Mouse (Mus musculus): Measurements from ENCODE around the gene 5730596B20Rik. TPM values are rescaled to one million over a fixed set of nuclear protein-coding genes. Genes with fewer than 3 reads are reported as not detected.

The 5730596B20Rik gene
- polyA plus RNA-seq, 1 experiment from 2014 or later: 0.05 TPM

GRCm38 (mm10) chr6:52186500-52186899 lies 9.2 kb downstream of the 5730596B20Rik start:
- peaks cover 63% of the 10 kb centered on the region for H3K27me3 ChIP-seq (ENCODE audit: control insufficient read depth, insufficient read depth, low read depth, low read length)
- no peaks in the 10 kb centered on the region for H3K36me3 ChIP-seq (ENCODE audit: control insufficient read depth, insufficient read depth)
- ATAC-seq (ENCODE audit: low read depth): no peak
- H3K4me3 ChIP-seq (ENCODE audit: low read depth, low read length): no peak overlapping the region
- H3K4me1 ChIP-seq (ENCODE audit: control insufficient read depth, low read depth, low read length): peaks cover 3% of the 10 kb centered on the region; the same call in 1 of the 2 replicates
- no peak overlapping the region for H3K4me2 ChIP-seq (ENCODE audit: low read depth, low read length)
- H3K9me3 ChIP-seq (replicated peaks; ENCODE audit: control insufficient read depth, low read length): no peaks in the 10 kb centered on the region
- WGBS (ENCODE audit: insufficient replicate concordance): 24% methylated on average over 1 of the region's 1 CpGs
- H3K27ac ChIP-seq (ENCODE audit: low read length): no peak overlapping the region
- H3K9ac ChIP-seq (ENCODE audit: low read depth, low read length): no peak overlapping the region

GRCm38 (mm10) chr6:52189172-52189591 lies 11.9 kb downstream of the 5730596B20Rik start:
- no peak overlapping the region for H3K4me3 ChIP-seq (ENCODE audit: low read depth, low read length)
- peaks cover 5% of the 10 kb centered on the region for H3K4me1 ChIP-seq (ENCODE audit: control insufficient read depth, low read depth, low read length)
- H3K9ac ChIP-seq (ENCODE audit: low read depth, low read length): no peak overlapping the region
- no peaks in the 10 kb centered on the region for H3K9me3 ChIP-seq (replicated peaks; ENCODE audit: control insufficient read depth, low read length)
- no peak overlapping the region for H3K27ac ChIP-seq (ENCODE audit: low read length)
- peaks cover 81% of the 10 kb centered on the region for H3K27me3 ChIP-seq (ENCODE audit: control insufficient read depth, insufficient read depth, low read depth, low read length)
- no peaks in the 10 kb centered on the region for H3K36me3 ChIP-seq (ENCODE audit: control insufficient read depth, insufficient read depth)
- no peak for ATAC-seq (ENCODE audit: low read depth)
- H3K4me2 ChIP-seq (ENCODE audit: low read depth, low read length): no peak overlapping the region
- 37% methylated on average over 5 of the region's 5 CpGs for WGBS (ENCODE audit: insufficient replicate concordance)

- WGBS (ENCODE audit: insufficient replicate concordance): 39% methylated on average over 8 of the region's 8 CpGs
- peaks cover 5% of the 10 kb centered on the region for H3K4me1 ChIP-seq (ENCODE audit: control insufficient read depth, low read depth, low read length)
- no peaks in the 10 kb centered on the region for H3K36me3 ChIP-seq (ENCODE audit: control insufficient read depth, insufficient read depth)
- no peak overlapping the region for H3K4me2 ChIP-seq (ENCODE audit: low read depth, low read length)
- peaks cover 82% of the 10 kb centered on the region for H3K27me3 ChIP-seq (ENCODE audit: control insufficient read depth, insufficient read depth, low read depth, low read length)
- H3K9me3 ChIP-seq (replicated peaks; ENCODE audit: control insufficient read depth, low read length): no peaks in the 10 kb centered on the region
- no peak overlapping the region for H3K27ac ChIP-seq (ENCODE audit: low read length)
- no peak overlapping the region for H3K9ac ChIP-seq (ENCODE audit: low read depth, low read length)
- H3K4me3 ChIP-seq (ENCODE audit: low read depth, low read length): no peak overlapping the region
- no peak for ATAC-seq (ENCODE audit: low read depth)
Measured at GRCm38 (mm10) chr6:52189909-52190308, 12.6 kb downstream of the 5730596B20Rik start.

GRCm38 (mm10) chr6:52190410-52190809 lies 13.1 kb downstream of the 5730596B20Rik start:
- Histone ChIP-seq H3K4me2 (ENCODE audit: low read depth, low read length) (no peak overlapping the region), H3K27me3 (ENCODE audit: control insufficient read depth, insufficient read depth, low read depth, low read length) (peaks cover 85% of the 10 kb centered on the region), H3K27ac (ENCODE audit: low read length) (no peak overlapping the region), H3K36me3 (ENCODE audit: control insufficient read depth, insufficient read depth) (no peaks in the 10 kb centered on the region), H3K4me1 (ENCODE audit: control insufficient read depth, low read depth, low read length) (peaks cover 5% of the 10 kb centered on the region), H3K9ac (ENCODE audit: low read depth, low read length) (no peak overlapping the region), H3K9me3 (replicated peaks; ENCODE audit: control insufficient read depth, low read length) (no peaks in the 10 kb centered on the region), H3K4me3 (ENCODE audit: low read depth, low read length) (no peak overlapping the region)
- ATAC-seq (ENCODE audit: low read depth): no peak
- WGBS (ENCODE audit: insufficient replicate concordance): 37% methylated on average over 23 of the region's 23 CpGs

GRCm38 (mm10) chr6:52190906-52191810 lies 13.9 kb downstream of the 5730596B20Rik start, which contains the start of gene Hoxa4:
TSS of gene Hoxa4 (minus strand) at chr6:52191753.
- Histone ChIP-seq H3K9me3 (replicated peaks; ENCODE audit: control insufficient read depth, low read length) (no peaks in the 10 kb centered on the region), H3K36me3 (ENCODE audit: control insufficient read depth, insufficient read depth) (no peaks in the 10 kb centered on the region), H3K27me3 (ENCODE audit: control insufficient read depth, insufficient read depth, low read depth, low read length) (peaks cover 87% of the 10 kb centered on the region), H3K27ac (ENCODE audit: low read length) (no peak within 1 kb of the TSS; the same call in 1 of the 2 replicates), H3K4me2 (ENCODE audit: low read depth, low read length) (peak within 1 kb of the TSS; percentile 60), H3K9ac (ENCODE audit: low read depth, low read length) (peak within 1 kb of the TSS; percentile 37; the same call in 1 of the 2 replicates), H3K4me3 (ENCODE audit: low read depth, low read length) (peak within 1 kb of the TSS; percentile 59), H3K4me1 (ENCODE audit: control insufficient read depth, low read depth, low read length) (peaks cover 5% of the 10 kb centered on the region)
- WGBS (ENCODE audit: insufficient replicate concordance): under 1% methylated on average over 64 of the region's 102 CpGs
- no peak for ATAC-seq (ENCODE audit: low read depth)

- Histone ChIP-seq H3K9me3 (replicated peaks; ENCODE audit: control insufficient read depth, low read length) (no peaks in the 10 kb centered on the region), H3K9ac (ENCODE audit: low read depth, low read length) (no peak overlapping the region), H3K36me3 (ENCODE audit: control insufficient read depth, insufficient read depth) (no peaks in the 10 kb centered on the region), H3K27ac (ENCODE audit: low read length) (no peak overlapping the region), H3K4me2 (ENCODE audit: low read depth, low read length) (peak overlapping the region; percentile 60), H3K27me3 (ENCODE audit: control insufficient read depth, insufficient read depth, low read depth, low read length) (peaks cover 84% of the 10 kb centered on the region), H3K4me3 (ENCODE audit: low read depth, low read length) (peak overlapping the region; percentile 59), H3K4me1 (ENCODE audit: control insufficient read depth, low read depth, low read length) (peaks cover 5% of the 10 kb centered on the region)
- peak; percentile 55 for ATAC-seq (ENCODE audit: low read depth)
- WGBS (ENCODE audit: insufficient replicate concordance): 2% methylated on average over 49 of the region's 55 CpGs
Measured at GRCm38 (mm10) chr6:52191860-52192550, 14.7 kb downstream of the 5730596B20Rik start.

- H3K27me3 ChIP-seq (ENCODE audit: control insufficient read depth, insufficient read depth, low read depth, low read length): peaks cover 84% of the 10 kb centered on the region
- no peak overlapping the region for H3K27ac ChIP-seq (ENCODE audit: low read length)
- peaks cover 5% of the 10 kb centered on the region for H3K4me1 ChIP-seq (ENCODE audit: control insufficient read depth, low read depth, low read length)
- ATAC-seq (ENCODE audit: low read depth): no peak
- 58% methylated on average over 10 of the region's 10 CpGs for WGBS (ENCODE audit: insufficient replicate concordance)
- H3K9me3 ChIP-seq (replicated peaks; ENCODE audit: control insufficient read depth, low read length): no peaks in the 10 kb centered on the region
- no peak overlapping the region for H3K4me2 ChIP-seq (ENCODE audit: low read depth, low read length)
- no peaks in the 10 kb centered on the region for H3K36me3 ChIP-seq (ENCODE audit: control insufficient read depth, insufficient read depth)
- no peak overlapping the region for H3K4me3 ChIP-seq (ENCODE audit: low read depth, low read length)
- no peak overlapping the region for H3K9ac ChIP-seq (ENCODE audit: low read depth, low read length)
Measured at GRCm38 (mm10) chr6:52194690-52195089, 17.4 kb downstream of the 5730596B20Rik start.

GRCm38 (mm10) chr6:52196811-52197210 lies 19.5 kb downstream of the 5730596B20Rik start:
- H3K4me1 ChIP-seq (ENCODE audit: control insufficient read depth, low read depth, low read length): peaks cover 5% of the 10 kb centered on the region
- H3K27me3 ChIP-seq (ENCODE audit: control insufficient read depth, insufficient read depth, low read depth, low read length): peaks cover 82% of the 10 kb centered on the region
- H3K27ac ChIP-seq (ENCODE audit: low read length): no peak overlapping the region
- WGBS (ENCODE audit: insufficient replicate concordance): 46% methylated on average over 9 of the region's 9 CpGs
- H3K9me3 ChIP-seq (replicated peaks; ENCODE audit: control insufficient read depth, low read length): no peaks in the 10 kb centered on the region
- H3K36me3 ChIP-seq (ENCODE audit: control insufficient read depth, insufficient read depth): no peaks in the 10 kb centered on the region
- no peak overlapping the region for H3K4me2 ChIP-seq (ENCODE audit: low read depth, low read length)
- ATAC-seq (ENCODE audit: low read depth): no peak
- H3K9ac ChIP-seq (ENCODE audit: low read depth, low read length): no peak overlapping the region
- no peak overlapping the region for H3K4me3 ChIP-seq (ENCODE audit: low read depth, low read length)
